Mouse (Mus musculus): Measurements from ENCODE around the gene Cops7b. TPM values are rescaled to one million over a fixed set of nuclear protein-coding genes. Genes with fewer than 3 reads are reported as not detected.

Cops7b gene
- polyA plus RNA-seq (2014; fragmentation: Illumina TruSeq; extraction: RNeasy Lipid Tissue Mini Kit (QIAGEN cat#74804); ENCODE audit: low read depth, low replicate concordance) = 4.0 TPM

DNA sequence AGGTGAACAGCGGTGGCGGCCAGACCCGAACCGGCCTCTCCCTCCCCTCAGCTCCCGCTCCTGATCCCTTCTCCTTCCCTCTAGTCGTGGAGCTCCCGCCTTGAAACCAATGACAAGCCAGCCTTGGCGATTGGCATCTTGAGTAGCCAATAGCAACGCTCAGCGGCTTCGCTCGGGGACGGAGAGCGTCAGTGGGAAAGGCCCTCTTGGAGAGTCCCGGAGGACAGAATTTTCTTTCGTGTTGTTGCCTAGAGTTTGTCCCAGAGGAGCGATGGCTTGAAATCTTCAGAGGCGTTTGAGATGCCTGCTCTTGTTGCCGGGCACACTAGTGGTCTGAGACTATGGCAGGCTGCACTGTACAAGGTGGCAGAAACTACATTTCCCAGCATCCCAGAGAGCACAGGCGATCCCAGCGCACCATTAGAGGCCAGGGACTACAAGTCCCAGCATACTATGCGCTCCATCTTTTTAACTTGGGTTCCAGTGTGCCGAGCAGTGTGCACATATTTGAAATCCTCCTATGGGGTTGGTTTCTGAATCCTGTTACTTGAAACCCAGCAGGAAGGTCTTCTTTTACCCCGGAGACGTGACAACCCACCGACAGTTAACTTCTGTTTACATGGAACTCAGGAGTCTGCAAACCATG, at the start of gene Cops7b, which contains the start of gene Pde6d:
Gene Cops7b, plus strand, starts transcription at position 454 of the 646 bp plus-strand sequence.
Gene Pde6d, minus strand, starts transcription at position 179 of the 646 bp plus-strand sequence.

Other genes with a start within 250 kb of the Cops7b start
- gene Ncl, start 223.5 kb upstream of the Cops7b start, polyA plus RNA-seq (2014; fragmentation: Illumina TruSeq; extraction: RNeasy Lipid Tissue Mini Kit (QIAGEN cat#74804); ENCODE audit: low read depth, low replicate concordance) = 144 TPM
- gene Nmur1, start 156.7 kb upstream of the Cops7b start, polyA plus RNA-seq (2014; fragmentation: Illumina TruSeq; extraction: RNeasy Lipid Tissue Mini Kit (QIAGEN cat#74804); ENCODE audit: low read depth, low replicate concordance) = 4.3 TPM
- gene Tex44, start 156.6 kb upstream of the Cops7b start, polyA plus RNA-seq (2014; fragmentation: Illumina TruSeq; extraction: RNeasy Lipid Tissue Mini Kit (QIAGEN cat#74804); ENCODE audit: low read depth, low replicate concordance) = 46.0 TPM
- 266 TPM for gene Ptma, start 56.2 kb upstream of the Cops7b start, polyA plus RNA-seq (2014; fragmentation: Illumina TruSeq; extraction: RNeasy Lipid Tissue Mini Kit (QIAGEN cat#74804); ENCODE audit: low read depth, low replicate concordance)
- gene Pde6d, start 275 bp upstream of the Cops7b start, polyA plus RNA-seq (2014; fragmentation: Illumina TruSeq; extraction: RNeasy Lipid Tissue Mini Kit (QIAGEN cat#74804); ENCODE audit: low read depth, low replicate concordance) = 77.0 TPM
- gene Nppc, start 87.7 kb downstream of the Cops7b start, polyA plus RNA-seq (2014; fragmentation: Illumina TruSeq; extraction: RNeasy Lipid Tissue Mini Kit (QIAGEN cat#74804); ENCODE audit: low read depth, low replicate concordance) = not detected
- 22.1 TPM for gene Dis3l2, start 120.9 kb downstream of the Cops7b start, polyA plus RNA-seq (2014; fragmentation: Illumina TruSeq; extraction: RNeasy Lipid Tissue Mini Kit (QIAGEN cat#74804); ENCODE audit: low read depth, low replicate concordance)